Mouse (Mus musculus) spleen, postnatal 0 days (tissue): Measurements from ENCODE around the gene Fblim1. TPM values are rescaled to one million over a fixed set of nuclear protein-coding genes. Genes with fewer than 3 reads are reported as not detected.

Experiments used
- polyA plus RNA-seq: library from polyadenylated mRNA; unstranded; fragments of >200 nt; fragmentation: Nextera tagmentation; extraction: Ambion mirVana; gene quantifications from 2 replicates; pipeline ENCODE4 v1.2.1, GENCODE M21; 2015

Fblim1 gene
- 12.8 and 15.0 TPM in 2 replicates for polyA plus RNA-seq

DNA sequence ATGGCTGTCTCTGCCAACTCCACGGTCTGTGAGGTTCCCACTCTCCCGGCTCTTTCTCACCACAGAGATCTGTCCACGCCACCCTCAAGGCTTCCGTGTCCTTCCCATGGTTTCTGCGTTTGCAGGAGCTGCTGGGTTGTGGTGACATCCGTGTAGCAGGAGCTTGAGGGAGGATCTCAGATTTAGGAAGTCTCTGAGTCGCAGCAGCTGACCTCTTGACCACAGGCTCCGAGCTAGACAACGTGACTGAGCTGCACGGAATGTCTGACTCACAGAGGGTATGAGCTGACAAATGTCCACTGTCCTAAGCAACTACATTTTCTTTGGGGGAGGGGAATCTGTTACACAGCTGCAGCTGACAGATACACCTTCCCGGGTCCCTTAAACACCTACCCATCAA lies at the start of gene Fblim1:
Gene Fblim1 (minus strand): TSS at position 236 of the 400 bp plus-strand sequence.

DNA sequence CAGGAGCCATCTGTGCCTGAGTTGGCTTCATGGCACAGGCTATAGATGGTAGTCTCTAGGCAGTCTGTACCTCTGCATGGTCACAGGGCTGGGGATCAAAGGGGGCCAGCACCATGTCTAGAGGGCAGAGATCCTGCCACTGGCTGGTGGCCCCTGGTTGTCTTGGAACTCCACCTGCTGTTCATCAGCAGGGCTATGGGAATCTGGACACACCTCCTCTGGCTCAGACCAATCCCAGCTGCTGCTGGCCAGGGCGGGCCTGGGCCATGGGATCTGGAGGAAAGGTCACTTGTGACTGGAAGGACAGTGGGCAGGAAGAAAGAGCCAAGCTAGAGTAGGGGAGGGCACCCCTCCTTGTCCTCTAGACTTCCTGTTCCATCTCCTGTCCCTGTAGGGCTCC lies 17.8 kb upstream of the Fblim1 start, which contains the start of gene Slc25a34:
Gene Slc25a34 (minus strand): TSS at position 156 of the 400 bp plus-strand sequence.

DNA sequence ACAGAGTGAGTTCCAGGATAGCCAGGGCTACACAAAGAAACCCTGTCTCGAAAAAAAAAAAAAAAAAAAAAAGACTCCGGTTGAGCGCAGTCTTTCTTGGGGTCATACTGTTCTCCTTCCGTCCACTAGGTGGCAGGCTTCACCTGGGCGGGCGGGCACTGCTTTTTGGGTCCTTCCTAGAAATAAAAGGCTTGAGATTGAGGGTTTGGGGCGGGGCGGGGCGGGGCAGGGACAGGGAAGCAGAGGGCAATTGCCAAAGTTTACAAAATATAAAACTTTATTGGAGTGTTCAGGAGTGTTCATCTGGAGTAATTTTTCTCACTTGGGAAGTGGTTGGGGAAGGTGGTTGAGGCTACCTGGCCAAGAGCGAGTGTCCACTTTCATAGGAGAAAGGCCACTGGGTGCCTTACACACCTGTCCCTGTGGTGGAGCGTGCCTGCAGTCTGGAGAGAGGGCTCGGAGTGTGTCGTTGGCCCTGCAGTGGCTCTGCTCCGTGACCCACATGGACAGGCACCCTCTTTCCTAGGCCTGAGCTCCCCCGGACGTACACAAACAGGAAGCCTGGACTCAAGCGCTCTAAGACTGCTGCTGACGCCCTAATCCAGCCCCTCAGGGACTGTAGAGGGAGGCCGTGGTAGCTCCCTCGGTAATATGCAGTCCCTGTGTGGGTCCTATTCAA lies 12.8 kb upstream of the Fblim1 start, which contains the start of gene Tmem82:
Gene Tmem82 (minus strand): TSS at position 69 of the 679 bp plus-strand sequence.

DNA sequence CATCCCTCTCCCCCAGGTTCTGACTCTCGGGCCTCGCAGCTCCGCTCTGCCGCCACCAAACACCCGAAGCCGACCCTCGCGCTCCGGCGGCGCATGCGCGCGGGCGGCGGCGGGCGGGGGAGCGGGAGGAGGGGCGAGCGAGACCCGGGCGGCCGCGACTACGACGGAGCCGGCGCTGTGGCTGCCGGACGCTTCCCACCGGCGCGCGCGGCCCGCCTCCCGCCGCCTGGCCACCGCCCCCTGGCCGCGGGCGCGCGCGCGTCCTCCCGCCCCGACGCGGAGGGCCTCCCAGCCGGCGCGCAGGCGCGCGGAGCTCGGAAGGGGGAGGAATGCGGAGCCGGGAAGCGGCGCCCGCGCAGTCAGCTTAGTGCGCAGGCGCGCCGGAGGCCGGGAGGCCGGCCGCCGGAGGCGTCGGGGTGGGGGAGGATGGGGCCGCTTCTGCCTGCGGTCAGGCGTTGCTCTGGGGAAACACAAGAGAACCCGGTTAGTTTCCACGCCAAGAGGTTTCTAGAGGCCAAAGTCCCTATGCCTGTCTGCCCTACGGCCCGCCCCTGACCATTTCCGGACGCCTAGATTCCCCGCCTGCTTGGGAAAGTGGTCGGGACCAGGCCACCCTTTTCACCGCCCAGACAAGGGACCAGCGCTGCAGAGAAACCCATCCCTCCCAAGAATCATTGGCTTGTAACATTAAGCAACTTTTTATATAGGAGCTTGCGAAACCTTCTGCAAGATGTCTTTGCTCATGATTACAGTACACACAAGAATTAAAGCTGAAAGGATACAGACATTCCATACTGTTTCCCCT lies 67.3 kb downstream of the Fblim1 start, which contains the start of gene Spen:
Gene Spen (minus strand): TSS at position 190 of the 805 bp plus-strand sequence.

Other genes with a start within 250 kb of the Fblim1 start
- gene Fam131c, start 237.9 kb downstream of the Fblim1 start, polyA plus RNA-seq, result 0.11 TPM in 1 of 2 replicates, not detected in the other
- gene Clcnka, start 207.4 kb downstream of the Fblim1 start, polyA plus RNA-seq, result not detected in 2 replicates
- 0.12 TPM in 1 of 2 replicates, not detected in the other for gene Clcnkb, start 190.1 kb downstream of the Fblim1 start, polyA plus RNA-seq
- 0.30 and 0.42 TPM in 2 replicates for gene Hspb7, start 185.3 kb downstream of the Fblim1 start, polyA plus RNA-seq
- not detected in 2 replicates for gene Srarp, start 170.0 kb downstream of the Fblim1 start, polyA plus RNA-seq
- gene Zbtb17, start 161.4 kb downstream of the Fblim1 start, polyA plus RNA-seq, result 9.6 and 13.1 TPM in 2 replicates
- 6.7 and 7.7 TPM in 2 replicates for gene Spen, start 67.5 kb downstream of the Fblim1 start, polyA plus RNA-seq
- gene Tmem82, start 12.5 kb upstream of the Fblim1 start, polyA plus RNA-seq, result 0.57 TPM in 2 replicates
- 0.14 and 0.15 TPM in 2 replicates for gene Slc25a34, start 17.7 kb upstream of the Fblim1 start, polyA plus RNA-seq
- 3.2 and 3.5 TPM in 2 replicates for gene Plekhm2, start 58.8 kb upstream of the Fblim1 start, polyA plus RNA-seq
- gene Rsc1a1, start 79.5 kb upstream of the Fblim1 start, polyA plus RNA-seq, result not detected in 2 replicates
- gene Ddi2, start 117.3 kb upstream of the Fblim1 start, polyA plus RNA-seq, result 12.9 and 13.9 TPM in 2 replicates
- 0.22 and 0.29 TPM in 2 replicates for gene Agmat, start 140.6 kb upstream of the Fblim1 start, polyA plus RNA-seq
- 2.1 and 3.0 TPM in 2 replicates for gene Dnajc16, start 184.8 kb upstream of the Fblim1 start, polyA plus RNA-seq
- gene Casp9, start 187.5 kb upstream of the Fblim1 start, polyA plus RNA-seq, result 13.2 and 14.3 TPM in 2 replicates
- gene Cela2a, start 220.1 kb upstream of the Fblim1 start, polyA plus RNA-seq, result 86.9 and 249 TPM in 2 replicates
- gene Ctrc, start 240.3 kb upstream of the Fblim1 start, polyA plus RNA-seq, result not detected in 2 replicates